Mouse (Mus musculus) layer of hippocampus, adult 11-12 months (tissue): ENCODE measurements at regions not wholly inside any gene's neighbourhood (a gene's known extent, or its start where the extent isn't known, plus 50 kb on each side); places are given as distances from the start of the nearest gene placed in this dataset.

ENCODE experiments used
- DNase-seq: peaks from one replicate; pipeline ENCODE4 v3.0.0; 2022; ENCODE audit warnings: low spot score

DNA sequence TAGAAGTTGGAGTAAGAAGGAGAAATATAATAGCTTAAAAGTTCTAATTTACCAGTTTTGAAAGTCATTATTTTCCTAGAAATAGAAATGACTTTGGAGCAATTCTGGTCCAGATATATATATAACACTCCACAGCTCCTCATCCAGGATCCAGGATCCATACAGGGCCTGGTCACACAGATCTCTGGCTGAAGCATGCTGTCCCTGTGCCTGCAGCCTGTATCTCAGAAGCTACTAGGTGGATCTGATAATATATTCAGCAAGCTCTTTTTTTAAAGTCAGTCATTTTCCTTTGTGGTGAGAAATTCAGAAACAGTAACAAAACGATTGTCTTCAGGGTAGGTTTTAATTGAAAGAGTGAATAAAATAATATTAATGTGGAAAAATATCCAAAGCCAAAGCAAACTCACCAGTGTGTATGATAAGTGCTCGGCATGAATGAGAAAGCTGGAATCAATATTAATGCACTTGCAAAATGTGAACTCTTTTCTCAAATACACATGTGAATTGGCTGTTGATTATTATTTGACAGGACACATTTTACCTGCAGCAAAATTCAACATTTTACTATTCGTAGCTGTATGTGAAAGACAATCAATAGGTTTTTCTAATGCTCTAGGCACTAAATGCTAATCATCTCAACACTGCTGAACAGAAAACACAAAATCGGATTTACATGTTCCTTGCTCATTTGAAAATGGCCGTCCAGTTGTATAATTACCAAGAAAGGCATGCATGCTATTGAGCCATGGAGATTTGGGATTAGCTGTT, 288.1 kb upstream of the Cxadr start:
- DNase-seq = no peak

DNA sequence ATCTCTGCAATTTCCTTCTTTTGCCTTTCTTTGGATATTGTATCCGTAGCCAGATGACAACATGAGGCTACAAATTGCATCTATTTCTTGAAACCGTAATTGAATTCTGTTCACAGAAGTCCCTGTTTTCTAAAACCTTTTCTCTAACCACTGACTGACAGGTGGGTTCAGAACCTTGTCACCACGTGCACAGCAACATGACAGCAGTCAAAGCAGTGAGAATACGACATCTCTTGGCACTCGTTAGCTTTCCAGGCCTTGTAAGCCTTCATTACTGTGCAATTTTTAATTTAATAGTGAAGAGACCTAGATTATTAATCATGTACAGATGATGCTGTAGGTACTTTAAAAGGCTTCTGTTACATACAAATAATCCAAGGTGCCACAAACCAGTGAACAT, 297.3 kb upstream of the Cxadr start:
- DNase-seq = no peak

DNA sequence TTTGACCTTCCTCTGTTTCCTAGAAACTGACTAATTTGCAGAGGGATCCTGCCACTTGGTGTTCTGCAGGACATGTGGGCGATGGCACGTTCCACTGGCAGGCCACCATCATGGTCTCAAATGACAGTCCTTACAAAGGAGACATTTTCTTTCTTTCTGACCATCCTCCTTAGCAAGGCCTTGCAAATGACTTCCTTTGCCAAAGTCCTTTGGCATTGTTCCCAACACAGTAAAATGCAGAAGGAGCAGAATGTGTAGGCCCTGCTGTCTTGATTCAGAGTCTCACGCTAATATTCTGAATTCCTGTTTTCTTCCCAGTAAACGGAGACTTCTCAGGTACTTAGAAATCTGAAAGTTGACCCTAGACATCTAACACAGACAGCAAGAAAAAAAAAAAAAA, 308.3 kb upstream of the Cxadr start:
- DNase-seq = no peak

DNA sequence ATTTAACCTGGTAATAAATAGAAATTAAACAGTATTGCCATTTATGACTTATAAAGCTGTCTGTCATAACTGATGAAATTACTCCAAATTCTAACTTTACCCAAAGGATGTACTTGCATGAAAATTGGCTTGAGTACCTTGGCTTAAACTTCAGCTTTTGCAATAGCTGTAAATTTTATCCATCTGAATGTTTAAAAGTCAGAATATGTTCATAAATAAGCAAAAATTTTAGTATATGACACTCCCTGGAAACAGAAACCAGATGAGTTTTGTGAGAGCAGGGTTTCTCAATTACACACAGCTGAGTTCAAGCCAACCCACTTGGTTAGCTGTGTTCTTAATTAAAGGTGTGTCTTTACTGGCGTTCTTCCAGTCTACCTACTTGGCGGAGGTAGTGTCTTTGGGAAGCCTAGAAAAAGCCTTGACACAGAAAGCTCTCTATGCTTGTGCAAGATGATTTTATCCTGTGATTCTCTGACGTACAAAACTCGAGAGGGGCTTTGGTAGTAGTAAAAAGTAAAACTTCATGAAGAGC, 311.4 kb upstream of the Cxadr start:
- DNase-seq = no peak

DNA sequence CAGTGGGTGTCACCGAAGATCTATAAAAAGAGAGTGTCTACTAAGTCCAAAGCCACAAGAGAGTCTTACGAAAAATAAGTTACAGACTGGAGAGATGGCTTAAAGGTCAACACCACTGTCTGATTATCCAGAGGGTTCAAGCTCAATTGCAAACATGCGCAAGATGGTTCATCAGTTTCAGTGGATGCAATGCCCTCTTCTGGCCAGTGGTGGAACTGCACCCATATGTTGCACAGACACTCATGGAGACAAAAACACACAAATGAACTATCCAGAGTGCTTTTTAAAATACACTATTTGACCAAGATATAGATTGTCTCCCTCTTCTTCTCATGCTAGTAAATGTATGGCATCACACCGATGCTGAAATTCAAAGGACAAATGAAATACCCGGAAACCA, 312.1 kb upstream of the Cxadr start:
- DNase-seq = no peak

DNA sequence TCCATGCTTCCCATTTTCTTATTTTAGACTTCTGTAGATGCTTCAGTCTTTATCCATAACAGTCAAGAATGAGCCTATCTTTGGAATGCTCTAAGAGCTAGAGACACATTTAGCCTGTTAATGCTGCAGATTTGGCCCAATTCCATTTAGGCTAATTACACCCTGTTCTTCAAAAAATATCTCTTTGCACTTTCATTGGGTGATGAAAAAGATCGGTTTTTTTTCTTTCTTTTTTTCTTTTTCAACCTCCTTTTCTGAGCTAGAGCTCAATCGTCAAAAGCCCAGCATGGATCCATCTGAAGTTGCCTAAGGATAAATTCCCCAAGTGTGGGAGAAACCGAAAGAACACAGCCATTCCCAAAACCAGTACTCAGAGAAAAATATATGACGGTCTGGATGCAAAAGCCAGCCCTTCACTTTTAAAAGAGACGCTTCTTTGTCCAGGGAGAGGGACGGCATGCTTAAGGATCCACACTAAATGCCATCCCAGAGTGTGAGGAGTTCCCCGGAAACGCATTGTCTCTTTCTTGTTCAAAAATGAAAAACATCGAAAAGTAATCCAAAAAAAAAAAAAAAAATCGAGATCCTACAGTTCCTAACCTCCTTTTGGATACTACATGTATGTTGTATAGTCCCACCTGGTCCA, 314.3 kb upstream of the Cxadr start:
- DNase-seq = no peak

DNA sequence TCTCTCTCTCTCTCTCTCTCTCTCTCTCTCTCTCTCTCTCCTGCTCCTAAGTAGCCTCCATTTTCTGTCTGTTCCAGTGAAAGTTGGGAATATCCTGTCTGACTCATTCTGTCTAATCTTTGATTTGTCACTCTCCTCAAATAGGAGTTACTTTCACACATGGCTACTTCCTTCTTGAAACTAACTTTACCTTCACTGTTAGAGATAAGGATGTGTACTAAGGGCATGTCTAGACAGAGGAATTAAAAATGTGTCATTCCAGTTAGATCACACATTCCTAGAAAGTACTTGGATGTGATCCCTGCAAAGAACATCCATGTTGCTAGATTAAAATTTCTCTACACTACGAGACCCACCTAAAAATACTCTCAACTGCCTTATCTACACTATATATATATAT, 346.9 kb upstream of the Gm11146 start:
- no peak for DNase-seq

DNA sequence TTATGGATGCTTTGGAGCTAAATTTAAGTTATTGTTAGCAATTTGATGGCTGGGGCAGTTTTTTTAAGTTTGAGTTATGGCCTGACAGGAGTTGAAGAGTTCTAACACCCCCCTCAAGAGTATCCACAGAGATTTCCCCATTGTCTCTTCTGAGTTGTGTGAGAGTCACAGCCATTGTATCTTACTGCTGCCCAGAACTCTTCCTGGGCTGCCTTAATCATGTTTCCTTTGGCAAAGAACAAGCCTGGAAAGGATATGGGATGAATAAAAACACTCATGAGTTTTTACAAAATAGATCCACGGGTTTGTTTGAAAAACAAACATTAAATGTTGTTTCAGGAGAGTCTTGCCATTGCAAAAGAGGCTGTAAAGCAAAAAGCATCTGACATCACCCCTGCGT, 343.5 kb upstream of the Gm11146 start:
- no peak for DNase-seq

DNA sequence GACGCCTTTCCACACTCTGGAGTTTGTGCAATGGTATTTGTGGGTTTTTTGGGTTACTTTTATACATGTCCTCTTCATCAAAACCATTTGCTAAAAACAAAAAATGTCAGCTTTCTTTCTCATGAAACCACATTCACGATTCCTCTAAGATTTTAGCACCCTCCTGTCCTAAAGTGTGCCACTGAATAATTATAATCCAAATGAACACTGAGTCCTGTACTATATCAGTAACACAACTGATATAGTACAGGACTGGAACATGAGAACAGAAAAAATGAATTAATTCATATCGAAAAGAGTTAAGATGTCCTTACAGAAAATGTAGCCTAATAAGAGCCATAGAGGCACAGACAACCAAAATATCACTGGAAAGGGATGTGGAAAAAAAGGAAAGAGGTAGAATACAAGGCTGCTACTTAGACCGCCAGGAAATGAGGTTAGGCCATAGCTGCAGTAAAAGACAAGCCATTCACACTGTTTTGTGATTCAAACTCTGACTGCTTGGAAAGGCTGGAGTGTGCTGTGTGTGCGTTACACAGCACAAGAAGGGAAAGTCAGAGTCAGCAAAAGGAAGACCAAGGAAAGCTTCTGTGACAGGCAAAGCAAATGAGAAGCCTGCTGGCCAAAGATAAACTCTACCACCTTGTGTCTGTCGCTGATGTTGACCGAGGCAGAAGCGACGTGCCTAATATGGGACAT, 329.3 kb upstream of the Gm11146 start:
- DNase-seq = no peak

DNA sequence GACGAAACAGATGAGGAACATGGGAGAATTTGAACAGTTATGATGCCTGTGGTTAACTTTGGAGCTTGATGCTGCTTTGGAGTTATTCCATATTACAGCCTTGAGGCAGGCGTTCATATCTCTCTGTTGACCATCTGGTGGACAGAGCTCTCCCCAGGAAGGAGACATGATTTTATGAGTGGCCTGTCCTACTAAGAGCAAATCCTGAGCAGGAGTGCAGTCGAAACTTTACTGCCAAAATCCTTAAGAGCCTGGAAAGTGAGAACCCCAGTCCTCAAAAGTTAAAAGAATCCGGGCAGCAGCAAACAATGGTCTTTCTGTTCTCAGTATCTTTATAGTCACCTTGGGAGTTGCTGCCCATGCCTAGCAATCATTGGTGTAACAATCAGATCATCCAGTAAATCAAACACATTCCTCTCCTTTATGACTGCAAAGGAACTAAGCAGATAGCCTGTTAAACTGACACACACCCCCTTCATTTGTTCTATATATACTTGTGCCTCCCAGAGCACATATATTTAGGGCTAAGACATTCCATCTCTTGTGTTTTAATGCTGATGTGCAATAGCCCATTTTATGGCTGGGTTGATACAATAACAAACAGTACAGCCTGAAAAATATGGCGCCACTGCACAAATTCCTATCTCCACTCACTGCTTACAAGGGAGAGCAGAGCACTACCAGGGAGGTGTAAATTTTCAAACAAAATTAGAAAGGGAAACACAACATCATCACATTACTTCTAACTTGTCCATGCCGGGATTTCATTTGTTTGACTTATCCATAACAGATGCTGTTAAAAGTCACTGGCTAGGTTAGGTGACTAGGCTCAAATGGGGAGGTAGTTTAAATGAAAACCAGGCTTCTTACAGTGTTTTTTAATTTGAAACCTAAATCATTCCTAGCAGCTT, 312.5 kb upstream of the Gm11146 start:
- no peak for DNase-seq

DNA sequence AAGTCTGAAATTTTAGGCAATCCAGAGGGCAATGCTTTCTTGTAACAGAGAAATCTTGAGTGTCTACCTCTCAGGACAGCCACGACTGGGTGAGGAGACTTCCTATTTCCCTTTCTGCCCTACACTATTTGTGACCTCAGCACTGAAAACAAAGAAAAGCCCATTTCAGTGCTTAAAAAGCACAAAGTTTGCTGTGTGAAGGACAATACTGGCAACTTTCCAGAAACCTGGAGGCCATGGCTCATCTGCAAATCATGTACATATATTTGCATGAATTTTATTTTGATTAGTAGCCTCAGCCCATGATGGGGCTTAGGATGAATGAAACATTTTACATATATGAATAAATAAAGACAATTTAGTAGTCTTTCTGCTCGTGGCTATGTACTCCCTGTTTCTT, 292.4 kb upstream of the Gm11146 start:
- no peak for DNase-seq

DNA sequence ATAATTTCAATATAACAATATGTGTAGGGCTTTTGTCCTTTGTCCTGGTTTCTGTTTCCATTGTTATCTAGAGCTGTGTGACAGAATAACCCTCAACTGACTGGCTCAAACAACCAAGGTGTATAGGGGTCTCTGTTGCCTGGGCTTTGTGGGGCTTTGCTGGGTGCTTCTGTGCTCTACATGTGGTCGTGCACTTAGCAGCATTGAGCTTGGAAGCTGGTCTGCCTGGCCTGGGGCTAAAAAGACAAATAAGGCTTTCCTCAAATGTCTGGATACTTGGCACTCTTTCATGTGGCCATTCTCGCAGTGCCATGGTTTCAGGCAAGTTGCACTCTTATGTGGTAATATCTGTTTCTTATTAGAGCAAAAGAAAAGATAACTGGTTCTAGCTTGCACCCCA, 291.8 kb upstream of the Gm11146 start:
- no peak for DNase-seq

DNA sequence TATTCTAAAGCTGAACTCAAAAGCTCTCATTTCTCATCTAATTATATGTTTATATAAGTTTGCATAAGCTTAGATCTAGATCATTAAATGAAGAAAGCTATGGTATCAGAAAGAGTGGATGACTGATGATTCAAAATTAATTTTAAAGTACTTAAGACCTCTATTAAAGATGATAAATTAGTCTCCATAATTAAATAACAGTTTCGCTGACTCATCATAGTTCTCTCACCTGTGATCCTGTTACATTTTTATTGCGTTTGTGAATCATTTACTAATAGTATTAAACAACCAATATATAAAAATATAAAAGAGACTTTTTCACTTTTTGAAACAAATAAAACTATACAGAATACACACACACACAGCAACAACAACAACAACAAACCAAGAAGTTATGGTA, 290.8 kb upstream of the Gm11146 start:
- DNase-seq = no peak

DNA sequence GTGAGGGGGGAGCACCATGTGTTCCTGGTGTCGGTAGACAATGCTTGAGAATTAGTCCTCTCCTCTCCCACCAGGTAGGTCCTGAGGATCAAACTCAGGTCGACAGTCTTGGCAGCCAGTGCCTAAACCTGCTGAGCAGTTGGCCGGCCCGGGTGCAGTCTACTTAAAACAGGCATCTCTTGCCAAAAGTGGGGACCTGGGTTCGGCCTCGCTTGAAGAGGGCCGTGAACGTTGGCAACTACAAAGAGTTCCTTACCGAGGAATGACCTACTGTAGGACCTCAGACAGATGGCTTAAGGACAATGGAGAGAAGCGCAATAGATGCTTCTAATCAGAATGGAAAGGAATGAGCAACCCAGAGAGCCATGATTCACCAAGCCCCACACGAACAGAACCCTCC, 287.5 kb upstream of the Gm11146 start:
- DNase-seq = no peak

DNA sequence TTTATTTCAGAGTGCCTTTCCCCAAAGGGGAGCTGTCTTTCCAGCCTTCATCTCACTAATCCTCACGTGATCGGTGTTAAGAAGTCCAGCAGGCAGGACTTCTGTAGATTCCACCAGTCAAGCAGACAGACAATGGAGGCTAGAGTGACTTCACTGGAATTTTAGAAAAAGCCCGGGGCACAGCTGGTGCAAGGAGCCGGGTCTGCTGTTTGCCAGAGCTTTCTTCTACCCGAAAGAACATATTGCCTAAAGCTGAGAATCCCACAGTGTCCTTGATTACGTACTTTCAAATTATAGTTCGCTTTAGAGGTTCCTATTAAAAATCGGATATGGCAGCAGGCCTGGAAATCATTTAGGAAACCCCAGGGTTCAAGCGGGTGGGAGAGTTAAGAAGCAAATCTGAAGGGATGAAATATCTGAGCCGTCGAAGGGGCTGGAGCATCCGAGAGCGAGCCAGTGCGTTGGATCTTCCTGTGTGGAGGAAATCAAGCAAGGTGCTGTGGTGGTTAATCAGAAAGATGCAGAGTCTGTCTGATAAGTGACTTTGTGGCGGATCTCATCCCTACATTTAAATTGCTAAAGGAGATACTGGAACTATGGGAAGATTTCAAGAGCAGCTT, 283.3 kb upstream of the Gm11146 start:
- DNase-seq = no peak

DNA sequence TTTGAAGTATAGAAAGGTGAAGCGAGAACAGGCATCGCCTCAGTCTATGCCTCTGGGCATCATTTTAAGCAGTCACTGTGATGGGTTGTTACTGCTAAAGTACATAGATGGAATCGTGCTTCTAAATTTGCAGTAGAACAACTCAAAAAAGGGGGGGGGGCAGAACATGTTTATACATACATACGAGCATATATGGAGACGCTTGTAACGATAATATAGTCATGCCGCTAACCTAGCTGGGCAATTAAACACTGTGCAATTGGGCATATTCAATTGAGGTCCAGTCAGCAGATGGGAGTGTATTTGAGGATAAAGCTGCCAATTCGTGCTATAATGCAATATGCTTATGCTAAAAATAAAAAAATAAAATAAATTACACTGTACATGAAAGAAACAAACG, 282.6 kb upstream of the Gm11146 start:
- DNase-seq = no peak

DNA sequence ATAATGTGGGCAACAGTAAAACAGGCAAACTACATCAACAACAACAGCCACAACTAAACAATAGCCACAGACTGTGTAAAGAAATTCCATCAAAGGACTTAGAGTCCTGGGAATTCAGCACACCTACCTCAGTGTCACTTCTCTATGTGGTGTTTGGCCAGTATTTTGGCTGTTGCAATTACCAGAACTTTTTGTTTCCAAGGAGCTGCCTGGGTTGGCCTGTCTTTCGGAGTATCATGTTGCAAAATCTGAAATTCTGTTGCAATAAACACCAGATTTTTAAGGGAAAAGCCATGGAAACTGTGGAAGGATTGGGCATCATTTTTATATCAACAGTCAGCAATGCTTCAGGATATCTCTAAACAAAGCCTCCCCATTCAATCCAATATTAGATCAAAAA, 275.1 kb upstream of the Gm11146 start:
- no peak for DNase-seq

DNA sequence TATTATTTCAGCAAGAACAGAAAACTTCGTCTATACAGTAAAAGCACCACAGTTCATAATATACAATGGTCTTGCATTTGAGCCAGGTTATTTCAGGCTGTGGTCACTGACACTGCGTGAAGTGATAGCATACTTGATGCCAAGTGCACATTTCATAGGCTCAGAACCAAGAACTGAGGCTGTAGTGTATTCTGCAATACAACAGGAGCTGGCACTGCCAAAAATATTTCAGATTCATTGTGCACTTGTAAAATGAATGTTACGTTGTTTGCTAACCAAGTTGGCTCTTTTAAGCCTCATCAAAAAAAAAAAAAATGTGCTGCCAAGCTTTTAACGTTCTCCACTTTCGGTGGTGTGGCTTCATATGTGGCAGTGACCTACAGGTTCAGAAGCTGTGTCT, 261.4 kb upstream of the Gm11146 start:
- no peak for DNase-seq

DNA sequence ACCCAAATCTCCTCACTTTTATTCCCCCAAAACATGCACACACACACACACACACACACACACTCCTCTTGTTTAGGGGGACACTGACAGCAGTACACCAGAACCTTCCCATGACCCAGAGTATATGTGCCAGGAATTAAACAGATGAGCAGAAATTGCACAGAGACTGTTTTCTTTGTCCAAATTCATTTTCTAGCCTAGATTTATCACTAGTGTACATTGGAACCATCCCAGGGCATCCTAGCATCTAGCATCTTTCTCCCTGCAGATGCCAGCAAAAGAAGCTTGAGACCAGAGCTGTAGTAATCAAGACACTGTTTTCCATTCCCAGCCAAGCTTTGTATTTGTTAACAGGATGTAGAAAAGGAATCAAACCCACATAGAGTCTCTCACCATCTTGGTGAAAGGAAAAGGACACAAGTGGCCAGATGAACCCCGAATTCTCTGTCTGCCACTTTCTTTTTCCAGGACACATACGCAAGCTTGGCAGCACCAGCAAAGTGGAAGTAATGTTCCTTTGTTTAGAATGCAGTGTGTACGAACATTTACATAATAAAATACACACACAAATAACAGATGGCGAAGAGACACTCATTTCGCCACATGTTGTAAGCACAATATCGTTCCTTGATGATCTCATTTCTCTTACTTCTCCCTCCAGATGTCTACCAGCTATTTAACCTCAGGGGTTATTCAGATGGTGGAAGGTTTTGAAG, 250.3 kb upstream of the Gm11146 start:
- DNase-seq = no peak

DNA sequence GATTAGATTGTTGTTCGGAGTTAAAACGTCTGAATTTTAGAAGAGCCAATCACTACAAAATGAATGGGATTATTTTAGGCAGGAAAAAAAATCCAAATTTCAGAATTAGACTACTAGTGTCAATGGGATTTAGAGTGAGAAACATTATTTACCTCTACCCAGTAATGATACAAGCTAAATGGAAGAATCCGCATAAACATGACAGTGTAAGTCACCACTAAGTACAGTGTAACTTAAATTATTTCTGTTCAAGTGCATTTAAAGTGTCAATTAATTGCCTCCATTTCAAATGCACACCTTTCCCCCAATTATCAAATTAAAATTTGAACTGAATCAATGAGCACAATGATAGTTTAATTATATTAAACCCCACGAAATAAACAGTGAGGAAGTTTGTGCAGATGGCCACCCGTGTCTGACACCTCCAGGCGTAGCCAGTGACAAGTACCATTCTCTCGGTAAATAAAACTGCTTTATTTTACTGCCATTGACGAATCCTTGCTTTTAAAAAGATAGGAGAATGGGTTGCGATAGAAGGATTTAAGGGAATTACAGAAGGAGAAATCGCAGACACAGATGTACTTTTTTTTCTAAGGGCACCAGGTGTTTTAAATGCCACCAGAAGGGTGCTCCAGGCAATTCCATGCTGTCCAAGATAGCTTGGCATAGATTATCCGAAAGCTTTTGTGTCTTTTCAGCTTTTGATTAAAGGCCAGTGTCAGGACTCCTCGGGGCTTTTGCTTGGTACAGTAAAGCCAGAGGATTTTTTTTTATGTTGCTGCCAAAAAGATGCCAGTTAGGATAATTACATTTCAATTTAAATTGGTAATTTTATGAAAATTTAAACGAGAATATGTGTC, 249.5 kb upstream of the Gm11146 start:
- DNase-seq = no peak
